Mouse (Mus musculus): ENCODE measurements around the gene Ano1. TPM values are rescaled to one million over a fixed set of nuclear protein-coding genes. Genes with fewer than 3 reads are reported as not detected.

Ano1 gene
- 9.7 and 12.0 TPM in 2 replicates for polyA plus RNA-seq (2015; fragmentation: Nextera tagmentation; extraction: Ambion mirVana)

DNA sequence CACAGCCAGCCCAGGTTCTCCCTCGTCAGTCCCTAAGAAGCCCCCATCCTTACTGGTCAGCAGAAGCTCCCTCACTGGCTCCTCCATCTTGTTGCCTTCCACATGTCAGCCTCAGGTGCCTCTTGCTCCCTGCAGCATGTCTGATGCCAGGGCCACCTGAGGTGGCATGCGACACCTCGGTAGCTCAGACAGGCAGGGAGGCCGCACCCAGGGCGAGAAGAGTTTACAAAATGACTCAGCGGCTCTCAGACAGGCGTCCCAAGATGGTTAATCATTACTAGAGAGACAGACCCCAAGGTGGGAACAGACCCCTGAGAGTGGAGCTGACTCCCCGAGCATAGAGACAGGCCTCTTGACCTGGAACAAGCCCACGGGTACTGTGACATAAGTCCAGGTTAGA is at the start of gene Ano1:
Ano1 (minus strand) TSS at position 142 of the 400 bp plus-strand sequence.
- Histone ChIP-seq H3K4me2 (no peak within 1 kb of the TSS), H3K36me3 (no peaks in the 10 kb centered on the region), H3K4me1 (peaks cover 6% of the 10 kb centered on the region; the same call in 1 of the 2 replicates), H3K4me3 (no peak within 1 kb of the TSS), H3K27me3 (no peaks in the 10 kb centered on the region), H3K9ac (no peak within 1 kb of the TSS), H3K27ac (no peak within 1 kb of the TSS), H3K9me3 (no peaks in the 10 kb centered on the region)
- WGBS, result 83% methylated on average over 9 of the region's 9 CpGs
- ATAC-seq (ENCODE audit: insufficient number of reproducible peaks, low FRiP score, low TSS enrichment, low read depth), result no peak

DNA sequence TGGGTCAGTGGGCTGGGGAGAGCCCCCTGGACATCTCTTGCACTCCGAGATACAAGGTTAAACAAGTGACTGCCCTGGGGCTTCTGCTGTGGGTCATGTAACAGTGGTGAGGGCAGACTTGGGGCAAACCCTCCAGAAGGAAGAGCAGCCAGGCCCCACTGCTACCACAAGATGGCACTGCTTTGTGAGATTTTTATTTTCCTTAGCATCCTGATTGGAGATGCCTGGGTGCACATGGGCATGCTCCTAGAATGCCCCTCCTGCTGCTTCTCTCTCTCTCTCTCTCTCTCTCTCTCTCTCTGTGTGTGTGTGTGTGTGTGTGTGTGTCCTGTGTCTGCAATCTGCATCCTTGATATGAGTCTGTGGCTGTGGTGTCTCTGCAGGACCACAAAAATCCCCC is 46.7 kb upstream of the Ano1 start:
- no peak overlapping the region for H3K9ac ChIP-seq
- no peaks in the 10 kb centered on the region for H3K36me3 ChIP-seq
- no peaks in the 10 kb centered on the region for H3K9me3 ChIP-seq
- H3K27me3 ChIP-seq, result peaks cover 9% of the 10 kb centered on the region; the same call in 1 of the 2 replicates
- no peaks in the 10 kb centered on the region for H3K4me1 ChIP-seq
- H3K4me3 ChIP-seq, result no peak overlapping the region
- no peak overlapping the region for H3K27ac ChIP-seq
- WGBS, result 48% methylated on average over 1 of the region's 1 CpGs
- no peak for ATAC-seq (ENCODE audit: insufficient number of reproducible peaks, low FRiP score, low TSS enrichment, low read depth)
- H3K4me2 ChIP-seq, result no peak overlapping the region

DNA sequence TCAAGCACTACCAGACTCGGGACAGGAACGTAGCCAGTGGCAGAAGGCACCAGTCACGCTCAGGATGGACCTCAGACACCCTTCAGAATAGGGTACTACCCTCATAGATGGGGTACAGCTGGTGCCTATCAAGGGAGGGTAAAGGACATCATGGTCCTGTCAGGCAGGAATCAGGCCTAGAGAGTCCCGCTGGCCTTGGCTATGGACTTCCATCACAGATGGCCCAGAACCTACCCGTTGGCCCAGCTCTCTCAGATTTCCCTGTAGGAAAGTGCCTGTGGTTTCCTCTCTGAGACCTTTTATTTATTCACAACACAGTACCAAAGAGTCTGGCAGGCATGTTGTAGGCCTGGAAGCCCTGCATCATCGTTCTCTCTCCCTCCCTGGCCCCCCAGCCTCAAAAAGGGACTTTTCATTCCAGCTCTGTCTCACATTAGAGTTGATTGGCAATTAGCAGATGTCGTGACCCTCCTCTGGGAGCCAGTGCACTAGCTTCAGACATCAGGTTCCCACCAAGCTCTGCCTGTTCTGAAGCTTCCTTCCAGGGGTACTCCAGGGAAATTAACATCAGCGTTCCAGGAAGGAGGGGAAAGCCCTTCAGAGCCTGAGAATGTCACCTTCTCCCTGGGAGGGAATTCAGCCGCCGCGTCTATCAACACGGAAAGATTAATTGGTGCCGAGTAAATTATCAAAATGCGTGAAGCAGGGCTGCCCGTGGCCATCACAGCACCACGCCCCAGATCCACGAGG is 45.4 kb upstream of the Ano1 start:
- WGBS, result 59% methylated on average over 17 of the region's 17 CpGs
- H3K4me3 ChIP-seq, result no peak overlapping the region
- H3K4me1 ChIP-seq, result no peaks in the 10 kb centered on the region
- no peak overlapping the region for H3K27ac ChIP-seq
- no peaks in the 10 kb centered on the region for H3K36me3 ChIP-seq
- no peaks in the 10 kb centered on the region for H3K9me3 ChIP-seq
- H3K9ac ChIP-seq, result no peak overlapping the region
- H3K27me3 ChIP-seq, result peaks cover 9% of the 10 kb centered on the region; the same call in 1 of the 2 replicates
- ATAC-seq (ENCODE audit: insufficient number of reproducible peaks, low FRiP score, low TSS enrichment, low read depth), result no peak
- H3K4me2 ChIP-seq, result no peak overlapping the region

DNA sequence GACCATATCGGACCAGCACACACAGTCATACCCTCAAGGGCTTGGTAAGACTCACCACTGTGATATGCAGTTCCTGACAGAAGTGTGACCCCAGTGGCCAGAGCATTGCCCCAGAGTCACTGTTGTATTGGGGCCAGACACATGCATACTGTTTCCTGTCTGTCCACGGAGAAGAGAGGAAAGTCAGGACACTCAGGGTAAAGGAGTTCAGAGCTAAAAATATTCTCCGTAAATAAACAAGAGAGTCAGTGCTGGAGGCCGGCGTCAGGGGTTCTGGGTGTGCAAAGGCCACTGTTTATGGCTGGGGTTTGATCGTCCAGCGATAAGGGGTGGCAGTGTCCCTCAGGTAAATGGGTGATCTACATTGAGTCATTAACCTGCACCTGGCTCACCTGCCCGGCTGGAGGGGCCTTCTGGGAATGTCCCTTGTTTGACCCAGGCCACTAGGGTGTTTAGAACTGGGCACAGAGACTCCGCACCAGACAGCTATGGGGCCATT is 44.3 kb upstream of the Ano1 start:
- ATAC-seq (ENCODE audit: insufficient number of reproducible peaks, low FRiP score, low TSS enrichment, low read depth), result no peak

DNA sequence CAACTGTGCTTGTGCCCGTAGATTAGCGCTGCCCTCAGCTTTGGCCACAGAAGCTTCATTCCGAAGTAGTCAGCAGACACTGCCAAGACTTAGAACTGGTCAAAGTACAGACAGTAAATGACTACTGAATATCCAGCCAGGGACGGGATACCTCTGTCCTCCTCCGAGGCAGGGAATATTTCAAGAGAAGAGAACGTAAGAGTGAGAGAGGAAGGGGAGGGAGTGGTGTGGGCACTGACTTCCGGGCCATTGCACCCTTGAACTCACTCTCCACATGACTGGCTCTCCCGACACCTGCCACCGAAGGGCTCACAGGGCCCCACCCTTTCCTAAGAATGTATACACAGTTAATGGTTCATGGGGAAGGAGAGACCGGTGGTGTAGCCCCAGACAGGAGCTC is 41.5 kb upstream of the Ano1 start:
- WGBS, result 88% methylated on average over 10 of the region's 10 CpGs
- Histone ChIP-seq H3K36me3 (no peaks in the 10 kb centered on the region), H3K4me1 (no peaks in the 10 kb centered on the region), H3K27ac (no peak overlapping the region), H3K9me3 (no peaks in the 10 kb centered on the region), H3K4me3 (no peak overlapping the region), H3K9ac (no peak overlapping the region), H3K4me2 (no peak overlapping the region), H3K27me3 (no peaks in the 10 kb centered on the region)
- ATAC-seq (ENCODE audit: insufficient number of reproducible peaks, low FRiP score, low TSS enrichment, low read depth), result no peak

More for the DNA sequence above, 44.3 kb upstream of the Ano1 start:
- Histone ChIP-seq H3K4me1 (no peaks in the 10 kb centered on the region), H3K9ac (no peak overlapping the region), H3K9me3 (no peaks in the 10 kb centered on the region), H3K4me3 (no peak overlapping the region), H3K36me3 (no peaks in the 10 kb centered on the region), H3K27me3 (peaks cover 9% of the 10 kb centered on the region; the same call in 1 of the 2 replicates), H3K4me2 (no peak overlapping the region), H3K27ac (no peak overlapping the region)
- 76% methylated on average over 9 of the region's 9 CpGs for WGBS

DNA sequence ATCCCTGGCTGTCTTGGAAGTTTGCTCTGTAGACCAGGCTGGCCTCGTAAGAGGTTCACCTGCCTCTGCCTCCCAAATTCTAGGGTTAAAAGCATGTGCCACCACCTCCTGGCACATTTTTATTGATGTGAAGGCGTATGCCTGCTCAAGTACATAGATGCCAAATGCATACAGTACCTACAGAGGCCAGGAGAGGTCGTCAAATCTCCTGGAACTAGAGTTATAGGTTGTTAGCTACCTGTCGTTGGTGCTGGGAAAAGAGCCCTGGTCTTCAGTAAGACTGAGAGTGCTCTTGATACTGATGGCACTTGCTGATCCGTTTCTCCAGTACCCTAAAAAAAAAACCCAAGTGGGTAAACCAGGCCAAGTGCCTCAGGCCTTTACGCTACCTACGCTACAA is 39.7 kb upstream of the Ano1 start:
- Histone ChIP-seq H3K36me3 (no peaks in the 10 kb centered on the region), H3K9me3 (no peaks in the 10 kb centered on the region), H3K4me1 (no peaks in the 10 kb centered on the region), H3K27ac (no peak overlapping the region), H3K4me2 (no peak overlapping the region), H3K27me3 (0 out of 2 replicates have a peak, but pooled peaks cover 3% of the 10 kb centered on the region), H3K9ac (no peak overlapping the region), H3K4me3 (no peak overlapping the region)
- WGBS, result 84% methylated on average over 7 of the region's 7 CpGs
- ATAC-seq (ENCODE audit: insufficient number of reproducible peaks, low FRiP score, low TSS enrichment, low read depth), result no peak

DNA sequence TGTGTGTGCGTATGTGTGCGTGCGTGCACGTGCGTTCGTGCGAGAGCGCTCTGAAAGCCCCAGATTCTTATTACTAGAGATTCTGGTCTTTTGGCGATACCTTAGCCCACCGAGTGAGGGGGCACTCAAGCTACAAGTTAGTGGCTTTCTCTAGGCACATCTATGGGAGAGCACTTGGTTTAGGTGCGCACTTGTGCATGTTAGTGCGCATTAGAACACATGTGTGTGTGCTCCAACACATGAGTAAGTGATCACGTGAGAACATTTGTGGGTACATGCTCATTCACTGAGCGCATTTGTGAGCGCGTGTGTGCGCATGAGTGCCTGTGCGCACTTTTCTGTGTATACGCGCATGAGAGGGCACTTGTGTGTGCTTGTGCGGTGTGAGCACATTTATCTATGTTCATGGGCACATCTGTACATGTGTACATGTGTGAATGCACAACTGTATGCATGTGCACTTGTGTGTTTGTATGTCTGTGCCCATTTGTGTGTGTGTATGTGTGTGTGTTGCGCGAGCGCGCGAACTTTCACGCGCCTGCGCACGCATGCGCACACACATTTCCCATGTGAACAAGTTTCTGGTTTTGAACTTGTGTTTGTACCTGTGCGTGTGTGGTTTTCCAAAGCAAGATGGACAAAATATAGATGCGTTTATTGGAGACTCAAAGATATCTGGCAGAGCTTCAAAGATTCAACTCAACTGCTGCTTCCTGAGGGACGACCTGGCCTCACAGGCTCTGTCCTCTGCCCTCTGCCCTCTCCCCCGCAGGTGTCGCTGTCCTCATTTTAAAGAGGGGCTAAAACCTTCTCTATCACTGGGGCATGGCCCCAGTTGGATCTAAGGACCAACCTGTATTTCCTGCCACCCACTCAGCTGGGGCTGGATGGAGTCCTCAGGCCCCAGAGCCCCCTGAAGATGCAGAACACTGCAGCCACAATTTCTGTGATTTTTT is 38.1 kb upstream of the Ano1 start:
- WGBS, result 56% methylated on average over 36 of the region's 36 CpGs
- Histone ChIP-seq H3K9ac (no peak overlapping the region), H3K27me3 (0 out of 2 replicates have a peak, but pooled peaks cover 3% of the 10 kb centered on the region), H3K9me3 (no peaks in the 10 kb centered on the region), H3K4me2 (peak overlapping the region; percentile 46), H3K36me3 (no peaks in the 10 kb centered on the region), H3K27ac (no peak overlapping the region), H3K4me1 (no peaks in the 10 kb centered on the region), H3K4me3 (peak overlapping the region; percentile 28)
- ATAC-seq (ENCODE audit: insufficient number of reproducible peaks, low FRiP score, low TSS enrichment, low read depth), result no peak

DNA sequence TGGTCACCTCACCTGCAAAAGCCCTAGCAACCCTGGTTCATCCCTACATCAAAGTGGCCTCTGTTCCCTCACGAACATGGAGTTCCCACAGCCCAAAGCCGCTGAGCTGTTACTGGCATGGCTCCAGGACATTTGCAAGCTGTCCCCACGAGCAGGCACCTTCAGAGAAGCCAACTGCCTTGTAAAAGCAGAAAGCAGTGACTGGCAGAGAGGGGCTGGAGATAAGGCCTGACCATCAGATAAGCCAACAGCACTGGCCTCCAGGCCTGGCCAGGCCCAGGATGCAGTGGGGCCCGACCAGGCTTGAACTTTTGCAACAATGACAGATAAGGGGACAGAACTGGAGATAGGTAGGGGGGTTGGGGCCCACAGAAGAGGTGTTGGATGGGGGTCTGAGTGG is 36.9 kb upstream of the Ano1 start:
- 0 out of 2 replicates have a peak, but pooled peaks cover 3% of the 10 kb centered on the region for H3K27me3 ChIP-seq
- H3K4me2 ChIP-seq, result no peak overlapping the region
- no peaks in the 10 kb centered on the region for H3K4me1 ChIP-seq
- H3K9me3 ChIP-seq, result no peaks in the 10 kb centered on the region
- 37% methylated on average over 4 of the region's 4 CpGs for WGBS
- H3K4me3 ChIP-seq, result no peak overlapping the region
- H3K36me3 ChIP-seq, result no peaks in the 10 kb centered on the region
- no peak overlapping the region for H3K27ac ChIP-seq
- no peak for ATAC-seq (ENCODE audit: insufficient number of reproducible peaks, low FRiP score, low TSS enrichment, low read depth)
- no peak overlapping the region for H3K9ac ChIP-seq

DNA sequence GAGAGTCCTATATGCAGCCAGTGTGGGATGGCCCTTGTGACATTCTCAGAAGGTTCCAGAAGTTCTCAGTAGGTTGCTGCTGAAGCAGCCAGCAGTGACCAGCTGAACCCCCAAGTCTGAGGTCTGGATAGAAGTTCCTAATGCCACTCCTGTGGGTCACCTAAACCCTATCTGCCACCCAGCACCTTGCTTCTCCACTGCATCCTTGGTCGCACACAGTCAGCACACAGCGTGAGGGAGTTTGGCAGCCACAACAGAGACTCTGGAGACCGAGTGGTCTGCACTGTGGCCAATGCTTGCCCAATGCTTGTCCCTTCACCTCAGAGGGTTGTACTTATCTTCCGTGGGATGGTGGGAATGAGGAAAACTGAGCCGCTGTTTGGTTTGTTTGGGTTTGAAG is 35.7 kb upstream of the Ano1 start:
- 84% methylated on average over 5 of the region's 5 CpGs for WGBS
- Histone ChIP-seq H3K4me2 (no peak overlapping the region), H3K9me3 (no peaks in the 10 kb centered on the region), H3K4me3 (no peak overlapping the region), H3K9ac (no peak overlapping the region), H3K36me3 (no peaks in the 10 kb centered on the region), H3K27ac (no peak overlapping the region), H3K27me3 (0 out of 2 replicates have a peak, but pooled peaks cover 3% of the 10 kb centered on the region), H3K4me1 (no peaks in the 10 kb centered on the region)
- ATAC-seq (ENCODE audit: insufficient number of reproducible peaks, low FRiP score, low TSS enrichment, low read depth), result no peak

DNA sequence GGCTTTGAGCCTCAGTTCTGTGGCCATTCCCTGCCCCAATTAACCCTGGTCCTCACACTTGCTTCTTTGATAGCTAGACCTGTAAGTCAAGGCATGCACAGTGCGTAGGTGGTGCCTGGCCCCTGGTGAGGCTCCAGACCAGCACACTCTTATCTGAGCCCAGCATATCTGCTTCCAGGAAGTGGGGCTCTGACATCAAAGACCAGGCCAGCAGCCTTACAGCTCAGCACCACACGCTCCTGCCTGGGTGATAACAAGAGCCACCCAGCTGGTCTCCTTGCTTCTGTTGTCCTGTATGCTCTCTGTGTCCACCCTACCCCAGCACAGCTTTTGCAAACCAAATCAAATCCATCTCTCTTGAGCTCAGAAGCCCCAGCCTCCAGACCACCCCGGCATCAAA is 34.8 kb upstream of the Ano1 start:
- H3K9me3 ChIP-seq, result no peaks in the 10 kb centered on the region
- 0 out of 2 replicates have a peak, but pooled peaks cover 3% of the 10 kb centered on the region for H3K27me3 ChIP-seq
- no peak overlapping the region for H3K4me3 ChIP-seq
- H3K36me3 ChIP-seq, result no peaks in the 10 kb centered on the region
- no peak overlapping the region for H3K4me2 ChIP-seq
- 43% methylated on average over 3 of the region's 3 CpGs for WGBS
- H3K27ac ChIP-seq, result no peak overlapping the region
- H3K9ac ChIP-seq, result no peak overlapping the region
- ATAC-seq (ENCODE audit: insufficient number of reproducible peaks, low FRiP score, low TSS enrichment, low read depth), result no peak
- H3K4me1 ChIP-seq, result no peaks in the 10 kb centered on the region

DNA sequence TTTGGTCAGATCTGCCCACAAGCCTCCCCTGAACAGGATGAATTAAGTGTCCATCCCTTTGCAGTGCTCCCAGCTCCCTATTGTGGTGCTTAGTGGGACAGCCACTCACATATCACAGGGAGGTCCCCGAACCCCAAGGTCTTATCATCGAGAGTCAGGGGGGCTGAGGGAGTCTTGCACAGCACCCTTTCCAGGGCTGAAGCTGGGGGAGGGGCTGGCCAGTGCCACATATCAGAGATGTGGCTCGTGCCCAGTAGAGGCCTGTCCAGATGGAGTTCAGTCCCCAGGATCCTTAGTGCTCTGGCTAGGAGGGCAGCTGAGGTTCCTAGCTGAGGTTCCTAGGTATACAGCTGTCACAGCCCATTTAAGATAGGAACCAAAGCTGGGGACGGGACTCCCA is 32.4 kb upstream of the Ano1 start:
- H3K9me3 ChIP-seq, result no peaks in the 10 kb centered on the region
- no peak overlapping the region for H3K9ac ChIP-seq
- no peak overlapping the region for H3K27ac ChIP-seq
- WGBS, result 77% methylated on average over 4 of the region's 4 CpGs
- H3K36me3 ChIP-seq, result no peaks in the 10 kb centered on the region
- no peak overlapping the region for H3K4me2 ChIP-seq
- H3K27me3 ChIP-seq, result 0 out of 2 replicates have a peak, but pooled peaks cover 3% of the 10 kb centered on the region
- ATAC-seq (ENCODE audit: insufficient number of reproducible peaks, low FRiP score, low TSS enrichment, low read depth), result no peak
- no peak overlapping the region for H3K4me3 ChIP-seq
- no peaks in the 10 kb centered on the region for H3K4me1 ChIP-seq

Measured in limb, embryonic 15.5 days (tissue).